Mouse (Mus musculus) bone marrow macrophage, adult 2 months (primary cell): ENCODE results near the gene Dydc1.

ENCODE experiments used
- CTCF ChIP-seq: IDR thresholded peaks from 2 replicates; pipeline ENCODE4 v1.5.1; 2012; ENCODE audit warnings: low read depth, mild to moderate bottlenecking, low read length, moderate library complexity
- POLR2A ChIP-seq: IDR thresholded peaks from 2 replicates; pipeline ENCODE4 v1.6.1; 2012; ENCODE audit warnings: mild to moderate bottlenecking, low read depth, low read length, borderline replicate concordance

- TF ChIP-seq CTCF (no peak; the same call in 1 of the 2 replicates), POLR2A (no peak)
Observed at GRCm38 (mm10) chr14:41033135-41034110, 39.3 kb upstream of the Dydc1 start.
